Mouse (Mus musculus) hematopoietic stem cell, adult 5-6 weeks (primary cell): ENCODE results near the gene Chst11. TPM values are rescaled to one million over a fixed set of nuclear protein-coding genes. Genes with fewer than 3 reads are reported as not detected.

Experiments
- ATAC-seq, 2 experiments: fragments of 125-278 bp in 1 of 2; replicated peaks in 1 of 2; 2 replicates each; pipeline ENCODE4 v1.8.0; 2016 to 2017; ENCODE audit warnings: inconsistent platforms in 2 of 2, mild to moderate bottlenecking in 2 of 2, moderate number of reproducible peaks in 2 of 2, low read depth in 1 of 2, moderate TSS enrichment in 1 of 2; ENCODE audit not compliant: low FRiP score in 2 of 2, poor library complexity in 2 of 2, severe bottlenecking in 2 of 2, insufficient read depth in 1 of 2, low TSS enrichment in 1 of 2
- total RNA-seq: library from RNA; stranded (forward); fragments of 172-1452, 232-1000 nt; gene quantifications from 2 replicates; pipeline ENCODE4 v1.2.3, GENCODE M21; 2017

Gene Chst11
- total RNA-seq, 1 experiment from 2014 or later, result 27.1 TPM

- no peak for ATAC-seq
Observed at GRCm38 (mm10) chr10:82986251-82986992, 1.1 kb downstream of the Chst11 start.

GRCm38 (mm10) chr10:82986993-82987349 lies 1.7 kb downstream of the Chst11 start:
- ATAC-seq, result no peak

- ATAC-seq, result no peak
Observed at GRCm38 (mm10) chr10:82987394-82987793, 2.1 kb downstream of the Chst11 start.

- ATAC-seq, result no peak
Observed at GRCm38 (mm10) chr10:82989418-82990025, 4.2 kb downstream of the Chst11 start.

GRCm38 (mm10) chr10:82990918-82991317 lies 5.6 kb downstream of the Chst11 start:
- ATAC-seq, result no peak

GRCm38 (mm10) chr10:82991756-82992519 lies 6.6 kb downstream of the Chst11 start:
- ATAC-seq, result peak; percentile 79 to 84

GRCm38 (mm10) chr10:82994284-82994683 lies 9.0 kb downstream of the Chst11 start:
- ATAC-seq, result no peak

GRCm38 (mm10) chr10:82997460-82997859 lies 12.2 kb downstream of the Chst11 start:
- no peak for ATAC-seq

GRCm38 (mm10) chr10:83000169-83000568 lies 14.9 kb downstream of the Chst11 start:
- ATAC-seq, result no peak

- no peak for ATAC-seq
Observed at GRCm38 (mm10) chr10:83000721-83001120, 15.4 kb downstream of the Chst11 start.

GRCm38 (mm10) chr10:83003899-83004298 lies 18.6 kb downstream of the Chst11 start:
- ATAC-seq, result no peak

- peak; percentile 57 for ATAC-seq
Observed at GRCm38 (mm10) chr10:83004389-83004788, 19.1 kb downstream of the Chst11 start.

GRCm38 (mm10) chr10:83005003-83005402 lies 19.7 kb downstream of the Chst11 start:
- ATAC-seq, result peak; percentile 43 to 47

GRCm38 (mm10) chr10:83006258-83006657 lies 21.0 kb downstream of the Chst11 start:
- ATAC-seq, result peak; percentile 35 to 41

GRCm38 (mm10) chr10:83013984-83014383 lies 28.7 kb downstream of the Chst11 start:
- ATAC-seq, result no peak

GRCm38 (mm10) chr10:83015919-83016318 lies 30.6 kb downstream of the Chst11 start:
- ATAC-seq, result no peak

- no peak for ATAC-seq
Observed at GRCm38 (mm10) chr10:83016779-83017178, 31.5 kb downstream of the Chst11 start.

- no peak for ATAC-seq
Observed at GRCm38 (mm10) chr10:83017760-83018498, 32.6 kb downstream of the Chst11 start.
